Mouse (Mus musculus) kidney, embryonic 14.5 days (tissue): ENCODE data around the gene Gnao1. TPM values are rescaled to one million over a fixed set of nuclear protein-coding genes. Genes with fewer than 3 reads are reported as not detected.

ENCODE experiments used
- ATAC-seq: fragments of 200-750 bp; cut with Nextera tagmentation; 2 replicates; pipeline ENCODE4 v1.8.0; 2017; ENCODE audit warnings: moderate number of reproducible peaks, mild to moderate bottlenecking, moderate TSS enrichment, moderate library complexity; ENCODE audit not compliant: low FRiP score, low TSS enrichment
- H3K27ac ChIP-seq: fragments of 300-500 bp; sonication (generic); 2 replicates; pipeline ENCODE4 v1.5.1; 2014; ENCODE audit warnings: low read depth, mild to moderate bottlenecking, low read length, moderate library complexity, mixed read lengths
- H3K27me3 ChIP-seq: fragments of 300-500 bp; sonication (generic); 2 replicates; pipeline ENCODE4 v1.6.1; 2014; ENCODE audit warnings: mild to moderate bottlenecking, low read length; ENCODE audit not compliant: control insufficient read depth, insufficient read depth
- H3K36me3 ChIP-seq: fragments of 300-500 bp; sonication (generic); 2 replicates; pipeline ENCODE4 v1.6.1; 2014; ENCODE audit warnings: low read length, mixed read lengths; ENCODE audit not compliant: control insufficient read depth, insufficient read depth
- H3K4me1 ChIP-seq: fragments of 300-500 bp; sonication (generic); 2 replicates; pipeline ENCODE4 v1.6.1; 2014; ENCODE audit warnings: low read length, mixed read lengths; ENCODE audit not compliant: control insufficient read depth, insufficient read depth
- H3K4me2 ChIP-seq: fragments of 300-500 bp; sonication (generic); replicated peaks from 2 replicates; pipeline ENCODE4 v1.6.1; 2014; ENCODE audit warnings: low read depth, mild to moderate bottlenecking, low read length
- H3K4me3 ChIP-seq: fragments of 300-500 bp; sonication (generic); 2 replicates; pipeline ENCODE4 v1.5.1; 2014; ENCODE audit warnings: mild to moderate bottlenecking, low read length
- H3K9ac ChIP-seq: fragments of 300-500 bp; sonication (generic); 2 replicates; pipeline ENCODE4 v1.6.1; 2014; ENCODE audit warnings: low read depth, mild to moderate bottlenecking, low read length, moderate library complexity
- H3K9me3 ChIP-seq: fragments of 300-500 bp; sonication (generic); 2 replicates; pipeline ENCODE4 v1.6.1; 2016; ENCODE audit warnings: low read length; ENCODE audit not compliant: control insufficient read depth
- WGBS: fragments of 180-500 bp; shearing (Covaris S2); extraction: QIAGEN DNeasy Blood & Tissue Kit; methylation state at CpG from one replicate; pipeline ENCODE4 v1.1.7; 2014; 5-methylcytosine and 5-hydroxymethylcytosine counted together
- polyA plus RNA-seq: library from polyadenylated mRNA; unstranded; fragments of >200 nt; fragmentation: Nextera tagmentation; extraction: Ambion mirVana; gene quantifications from 2 replicates; pipeline ENCODE4 v1.2.1, GENCODE M21; 2014

The Gnao1 gene
- polyA plus RNA-seq, 1 experiment from 2014 or later, result 1.9 TPM

GRCm38 (mm10) chr8:93855272-93855671 is 45.5 kb downstream of the Gnao1 start:
- H3K9me3 ChIP-seq, result no peaks in the 10 kb centered on the region
- H3K27me3 ChIP-seq, result no peaks in the 10 kb centered on the region
- no peak for ATAC-seq
- H3K4me2 ChIP-seq, result no peak overlapping the region
- no peaks in the 10 kb centered on the region for H3K4me1 ChIP-seq
- H3K4me3 ChIP-seq, result no peak overlapping the region
- no peaks in the 10 kb centered on the region for H3K36me3 ChIP-seq
- H3K27ac ChIP-seq, result no peak overlapping the region
- WGBS, result 63% methylated on average over 4 of the region's 4 CpGs
- no peak overlapping the region for H3K9ac ChIP-seq

GRCm38 (mm10) chr8:93857144-93857543 is 47.4 kb downstream of the Gnao1 start:
- 83% methylated on average over 4 of the region's 4 CpGs for WGBS
- H3K27ac ChIP-seq, result no peak overlapping the region
- H3K36me3 ChIP-seq, result no peaks in the 10 kb centered on the region
- no peaks in the 10 kb centered on the region for H3K27me3 ChIP-seq
- H3K9ac ChIP-seq, result no peak overlapping the region
- H3K9me3 ChIP-seq, result no peaks in the 10 kb centered on the region
- H3K4me3 ChIP-seq, result no peak overlapping the region
- no peaks in the 10 kb centered on the region for H3K4me1 ChIP-seq
- no peak for ATAC-seq
- no peak overlapping the region for H3K4me2 ChIP-seq

- Histone ChIP-seq H3K36me3 (no peaks in the 10 kb centered on the region), H3K4me2 (no peak overlapping the region), H3K4me1 (no peaks in the 10 kb centered on the region), H3K9me3 (no peaks in the 10 kb centered on the region), H3K4me3 (no peak overlapping the region), H3K27me3 (no peaks in the 10 kb centered on the region), H3K9ac (no peak overlapping the region), H3K27ac (no peak overlapping the region)
- ATAC-seq, result no peak
- 83% methylated on average over 1 of the region's 1 CpGs for WGBS
These were observed 48.5 kb downstream of the Gnao1 start for GRCm38 (mm10) chr8:93858286-93858685.

GRCm38 (mm10) chr8:93860020-93860419 is 50.3 kb downstream of the Gnao1 start:
- H3K9me3 ChIP-seq, result no peaks in the 10 kb centered on the region
- ATAC-seq, result peak; percentile 55; the same call in 1 of the 2 replicates
- no peaks in the 10 kb centered on the region for H3K36me3 ChIP-seq
- H3K4me1 ChIP-seq, result no peaks in the 10 kb centered on the region
- H3K27me3 ChIP-seq, result no peaks in the 10 kb centered on the region
- no peak overlapping the region for H3K27ac ChIP-seq
- no peak overlapping the region for H3K9ac ChIP-seq
- 36% methylated on average over 4 of the region's 4 CpGs for WGBS
- no peak overlapping the region for H3K4me3 ChIP-seq
- no peak overlapping the region for H3K4me2 ChIP-seq

- 37% methylated on average over 7 of the region's 7 CpGs for WGBS
- H3K27me3 ChIP-seq, result no peaks in the 10 kb centered on the region
- no peaks in the 10 kb centered on the region for H3K4me1 ChIP-seq
- H3K36me3 ChIP-seq, result no peaks in the 10 kb centered on the region
- ATAC-seq, result no peak
- H3K9ac ChIP-seq, result no peak overlapping the region
- H3K4me3 ChIP-seq, result no peak overlapping the region
- H3K4me2 ChIP-seq, result no peak overlapping the region
- H3K27ac ChIP-seq, result no peak overlapping the region
- no peaks in the 10 kb centered on the region for H3K9me3 ChIP-seq
These were observed 54.3 kb downstream of the Gnao1 start for GRCm38 (mm10) chr8:93864064-93864463.

GRCm38 (mm10) chr8:93866271-93866670 is 56.5 kb downstream of the Gnao1 start:
- no peak for ATAC-seq
- 88% methylated on average over 7 of the region's 7 CpGs for WGBS
- no peaks in the 10 kb centered on the region for H3K27me3 ChIP-seq

GRCm38 (mm10) chr8:93868486-93869221 is 58.9 kb downstream of the Gnao1 start:
- Histone ChIP-seq H3K4me1 (no peaks in the 10 kb centered on the region), H3K27ac (no peak overlapping the region), H3K27me3 (no peaks in the 10 kb centered on the region), H3K4me3 (no peak overlapping the region), H3K4me2 (no peak overlapping the region), H3K9me3 (no peaks in the 10 kb centered on the region), H3K36me3 (no peaks in the 10 kb centered on the region), H3K9ac (no peak overlapping the region)
- ATAC-seq, result no peak
- WGBS, result 81% methylated on average over 5 of the region's 5 CpGs

More at GRCm38 (mm10) chr8:93866271-93866670, 56.5 kb downstream of the Gnao1 start:
- Histone ChIP-seq H3K27ac (no peak overlapping the region), H3K36me3 (no peaks in the 10 kb centered on the region), H3K4me3 (no peak overlapping the region), H3K4me2 (no peak overlapping the region), H3K9me3 (no peaks in the 10 kb centered on the region), H3K4me1 (no peaks in the 10 kb centered on the region), H3K9ac (no peak overlapping the region)

- 85% methylated on average over 5 of the region's 5 CpGs for WGBS
- H3K27ac ChIP-seq, result no peak overlapping the region
- H3K4me3 ChIP-seq, result no peak overlapping the region
- ATAC-seq, result no peak
- H3K4me2 ChIP-seq, result no peak overlapping the region
- H3K36me3 ChIP-seq, result no peaks in the 10 kb centered on the region
- H3K9ac ChIP-seq, result no peak overlapping the region
- H3K4me1 ChIP-seq, result no peaks in the 10 kb centered on the region
- H3K27me3 ChIP-seq, result no peaks in the 10 kb centered on the region
- no peaks in the 10 kb centered on the region for H3K9me3 ChIP-seq
These were observed 61.5 kb downstream of the Gnao1 start for GRCm38 (mm10) chr8:93871275-93871674.

GRCm38 (mm10) chr8:93878396-93878795 is 68.6 kb downstream of the Gnao1 start:
- ATAC-seq, result no peak
- H3K36me3 ChIP-seq, result no peaks in the 10 kb centered on the region
- H3K9me3 ChIP-seq, result no peaks in the 10 kb centered on the region
- H3K27ac ChIP-seq, result no peak overlapping the region
- no peak overlapping the region for H3K9ac ChIP-seq
- no peaks in the 10 kb centered on the region for H3K4me1 ChIP-seq
- WGBS, result 87% methylated on average over 4 of the region's 4 CpGs
- no peak overlapping the region for H3K4me2 ChIP-seq
- no peaks in the 10 kb centered on the region for H3K27me3 ChIP-seq
- no peak overlapping the region for H3K4me3 ChIP-seq
